In the genomic region with DNA sequence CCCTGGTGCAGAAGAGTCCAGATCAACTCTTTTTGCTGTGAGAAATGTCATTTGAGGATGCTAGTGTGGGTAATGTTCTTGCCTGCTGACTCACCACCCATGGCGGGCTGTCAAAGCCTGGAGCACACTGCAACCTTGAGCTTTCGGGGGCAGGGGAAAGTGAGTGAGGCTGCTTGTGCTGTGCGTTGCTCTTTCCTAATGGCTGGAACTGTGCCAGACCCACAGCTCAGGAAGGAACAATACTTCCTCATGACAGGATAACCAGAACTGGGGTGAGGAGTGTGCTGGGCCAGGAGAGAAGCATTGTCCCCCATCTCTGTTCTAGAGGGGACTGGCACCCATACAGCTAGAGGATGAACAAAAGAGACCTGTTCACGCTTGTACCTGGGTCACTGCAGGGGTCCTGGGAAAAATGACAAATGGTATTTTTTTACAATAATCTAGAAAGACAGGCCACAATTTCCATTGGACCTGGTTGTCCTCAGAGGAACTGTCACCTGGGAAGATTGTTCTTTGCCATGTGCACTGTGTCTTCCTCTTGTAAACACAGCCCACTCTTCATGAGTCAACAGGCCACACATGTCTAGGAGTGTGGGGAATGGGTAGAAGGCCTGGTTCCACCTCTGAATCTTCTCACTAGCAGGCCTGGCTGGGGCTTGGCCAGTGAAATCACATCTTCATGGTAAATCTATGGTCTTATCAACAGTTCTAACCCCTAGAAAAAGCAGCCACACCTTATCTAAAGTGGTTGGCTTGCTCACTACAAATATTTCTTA, we compare ENCODE assay signal across 8 mouse cellular contexts.
DNase-seq lines count a peak whose midpoint lies in the region; ATAC-seq and TF ChIP-seq lines count a peak whose summit lies in the region.

No protein-coding gene starts in this region.

- H3K27me3 ChIP-seq in neural tube, embryonic 11.5 days (ENCODE audit: control insufficient read depth, insufficient read depth, low read length): no peaks in the 10 kb centered on the region
- H3K27me3 ChIP-seq in intestine, postnatal 0 days (replicated peaks; ENCODE audit: control insufficient read depth, insufficient read depth, low read length): no peaks in the 10 kb centered on the region

- peak; percentile 16 for DNase-seq in neural tube, embryonic 11.5 days (ENCODE audit: low spot score)
- no peak for DNase-seq in neural tube, embryonic 10.5 days (ENCODE audit: extremely low spot score, low spot score)
- peak; percentile 37 for DNase-seq in embryo, embryonic 11 days
- DNase-seq in heart, adult 11 months: peak; percentile 99
- peak; percentile 29 to 83 for DNase-seq in left cerebral cortex, postnatal 25 days (ENCODE audit: low spot score in 2 of 2)
- DNase-seq in mesoderm, embryonic 11.5 days (ENCODE audit: low read depth, low spot score): peak; percentile 17
- peak; percentile 63 for DNase-seq in testis, postnatal 14 days (ENCODE audit: low spot score)

- no peaks in the 10 kb centered on the region for H3K36me3 ChIP-seq in neural tube, embryonic 11.5 days (ENCODE audit: control insufficient read depth, insufficient read depth, low read length)
- no peaks in the 10 kb centered on the region for H3K36me3 ChIP-seq in intestine, postnatal 0 days (ENCODE audit: control insufficient read depth, insufficient read depth)

- H3K4me1 ChIP-seq in neural tube, embryonic 11.5 days (ENCODE audit: control insufficient read depth, insufficient read depth, low read length): no peaks in the 10 kb centered on the region
- 0 out of 2 replicates have a peak, but pooled peaks cover 2% of the 10 kb centered on the region for H3K4me1 ChIP-seq in intestine, postnatal 0 days (replicated peaks; ENCODE audit: control insufficient read depth, insufficient read depth, low read length)

- H3K9ac ChIP-seq in neural tube, embryonic 11.5 days (ENCODE audit: low read length): no peak overlapping the region
- H3K9ac ChIP-seq in intestine, postnatal 0 days (ENCODE audit: low read depth, low read length): no peak overlapping the region

- no peak overlapping the region for H3K4me2 ChIP-seq in neural tube, embryonic 11.5 days (ENCODE audit: low read depth)
- no peak overlapping the region for H3K4me2 ChIP-seq in intestine, postnatal 0 days (replicated peaks; ENCODE audit: low read depth)

- WGBS in neural tube, embryonic 11.5 days: 61% methylated on average over 4 of the region's 4 CpGs
- WGBS in intestine, postnatal 0 days: 29% methylated on average over 4 of the region's 4 CpGs

- 0 out of 2 replicates have a peak, but pooled peaks have one; percentile 48 for ATAC-seq in neural tube, embryonic 11.5 days (ENCODE audit: insufficient read depth, low FRiP score, low TSS enrichment)
- peak; percentile 53 for ATAC-seq in intestine, postnatal 0 days

- no peak overlapping the region for H3K27ac ChIP-seq in neural tube, embryonic 11.5 days (ENCODE audit: low read depth, low read length)
- no peak overlapping the region for H3K27ac ChIP-seq in intestine, postnatal 0 days (ENCODE audit: low read depth, low read length)

- H3K9me3 ChIP-seq in neural tube, embryonic 11.5 days (ENCODE audit: control insufficient read depth, low read length): no peaks in the 10 kb centered on the region
- H3K9me3 ChIP-seq in intestine, postnatal 0 days (ENCODE audit: control insufficient read depth): no peaks in the 10 kb centered on the region

- no peak overlapping the region for H3K4me3 ChIP-seq in neural tube, embryonic 11.5 days (ENCODE audit: low read depth, low read length)
- H3K4me3 ChIP-seq in intestine, postnatal 0 days (ENCODE audit: low read depth, low read length): no peak overlapping the region

- TF ChIP-seq CTCF in intestine, postnatal 0 days (IDR thresholded peaks at IDR 0.05; ENCODE audit: low read depth): no peak

- intact Hi-C loops in left cerebral cortex, postnatal 25 days (cut with DNase I): loop anchor here (5.0 kb wide), 1 partner anchor 154 kb away; no protein-coding TSS in a partner anchor
